Mouse (Mus musculus): ENCODE measurements around the gene Gnl3l.

Gene Gnl3l

GRCm38 (mm10) chrX:151016938-151017877, at the start of gene Gnl3l:
Gene Gnl3l (minus strand): TSS chrX:151017322.
- DNase-seq (ENCODE audit: low read depth, low spot score) = peak; percentile 93

GRCm38 (mm10) chrX:151066071-151066666, 49.0 kb upstream of the Gnl3l start:
- DNase-seq (ENCODE audit: low read depth, low spot score) = no peak

- DNase-seq (ENCODE audit: low read depth, low spot score) = no peak
Measured at GRCm38 (mm10) chrX:151061615-151062299, 44.6 kb upstream of the Gnl3l start.

GRCm38 (mm10) chrX:151059346-151059745, 42.2 kb upstream of the Gnl3l start:
- no peak for DNase-seq (ENCODE audit: low read depth, low spot score)

GRCm38 (mm10) chrX:151055559-151055958, 38.4 kb upstream of the Gnl3l start:
- no peak for DNase-seq (ENCODE audit: low read depth, low spot score)

GRCm38 (mm10) chrX:151054489-151054888, 37.4 kb upstream of the Gnl3l start:
- DNase-seq (ENCODE audit: low read depth, low spot score) = peak; percentile 30

GRCm38 (mm10) chrX:151050337-151050736, 33.2 kb upstream of the Gnl3l start:
- no peak for DNase-seq (ENCODE audit: low read depth, low spot score)

- DNase-seq (ENCODE audit: low read depth, low spot score) = no peak
Measured at GRCm38 (mm10) chrX:151049661-151050215, 32.6 kb upstream of the Gnl3l start.

GRCm38 (mm10) chrX:151047431-151048058, 30.4 kb upstream of the Gnl3l start:
- DNase-seq (ENCODE audit: low read depth, low spot score) = no peak

GRCm38 (mm10) chrX:151046777-151047430, 29.8 kb upstream of the Gnl3l start:
- peak; percentile 78 for DNase-seq (ENCODE audit: low read depth, low spot score)

GRCm38 (mm10) chrX:151046321-151046720, 29.2 kb upstream of the Gnl3l start:
- DNase-seq (ENCODE audit: low read depth, low spot score) = no peak

- no peak for DNase-seq (ENCODE audit: low read depth, low spot score)
Measured at GRCm38 (mm10) chrX:151045850-151046249, 28.7 kb upstream of the Gnl3l start, which contains the start of gene Fgd1. Gene Fgd1 (plus strand): TSS chrX:151046150.

- DNase-seq (ENCODE audit: low read depth, low spot score) = no peak
Measured at GRCm38 (mm10) chrX:151041223-151041622, 24.1 kb upstream of the Gnl3l start.

GRCm38 (mm10) chrX:151031400-151031799, 14.3 kb upstream of the Gnl3l start:
- no peak for DNase-seq (ENCODE audit: low read depth, low spot score)

- no peak for DNase-seq (ENCODE audit: low read depth, low spot score)
Measured at GRCm38 (mm10) chrX:151018798-151019197, 1.7 kb upstream of the Gnl3l start.

GRCm38 (mm10) chrX:151017897-151018296, 775 bp upstream of the Gnl3l start:
- DNase-seq (ENCODE audit: low read depth, low spot score) = peak; percentile 8

GRCm38 (mm10) chrX:150996775-150997174, 20.3 kb downstream of the Gnl3l start:
- no peak for DNase-seq (ENCODE audit: low read depth, low spot score)

GRCm38 (mm10) chrX:150981621-150982020, 35.5 kb downstream of the Gnl3l start:
- DNase-seq (ENCODE audit: low read depth, low spot score) = no peak

GRCm38 (mm10) chrX:150975424-150975823, 41.7 kb downstream of the Gnl3l start:
- DNase-seq (ENCODE audit: low read depth, low spot score) = no peak

GRCm38 (mm10) chrX:150963027-150963426, 54.1 kb downstream of the Gnl3l start:
- no peak for DNase-seq (ENCODE audit: low read depth, low spot score)

GRCm38 (mm10) chrX:150960702-150961101, 56.4 kb downstream of the Gnl3l start:
- no peak for DNase-seq (ENCODE audit: low read depth, low spot score)

Measured in forelimb bud, embryonic 11.5 days (tissue).